Mouse (Mus musculus) small intestine, adult 2 months (tissue): ENCODE data around the gene Vps72.
A peak's percentile ranks its signal among the peaks of the same experiment; 100 is the strongest.

Experiments
- CTCF ChIP-seq: fragments of 200-500 bp; IDR thresholded peaks from 2 replicates; pipeline ENCODE4 v1.5.1; 2012; ENCODE audit warnings: low read depth, mild to moderate bottlenecking, control low read depth, inconsistent platforms, low read length, moderate library complexity, mixed read lengths; ENCODE audit not compliant: insufficient replicate concordance, insufficient read length; ENCODE audit errors: extremely low read depth
- POLR2A ChIP-seq: fragments of 200-500 bp; IDR thresholded peaks from 2 replicates; pipeline ENCODE4 v1.6.1; 2012; ENCODE audit warnings: low read depth, mild to moderate bottlenecking, control low read depth, inconsistent platforms, low read length, moderate library complexity

- TF ChIP-seq POLR2A (no peak), CTCF (peak; percentile 24; the same call in 1 of the 2 replicates)
These were observed 22.9 kb downstream of the Vps72 start, which contains the start of the genes Scnm1 and Lysmd1 for GRCm38 (mm10) chr3:95133680-95134101.
